Mouse (Mus musculus) CD4-positive naive resting alpha-beta T cell, adult 57 days (primary cell): ENCODE results near the gene Rxfp1. TPM values are rescaled to one million over a fixed set of nuclear protein-coding genes. Genes with fewer than 3 reads are reported as not detected.

Experiments
- total RNA-seq: library from RNA; stranded (reverse); gene quantifications from one replicate; pipeline ENCODE4 v1.2.4, GENCODE M21; 2023

The Rxfp1 gene
- total RNA-seq, result not detected

DNA sequence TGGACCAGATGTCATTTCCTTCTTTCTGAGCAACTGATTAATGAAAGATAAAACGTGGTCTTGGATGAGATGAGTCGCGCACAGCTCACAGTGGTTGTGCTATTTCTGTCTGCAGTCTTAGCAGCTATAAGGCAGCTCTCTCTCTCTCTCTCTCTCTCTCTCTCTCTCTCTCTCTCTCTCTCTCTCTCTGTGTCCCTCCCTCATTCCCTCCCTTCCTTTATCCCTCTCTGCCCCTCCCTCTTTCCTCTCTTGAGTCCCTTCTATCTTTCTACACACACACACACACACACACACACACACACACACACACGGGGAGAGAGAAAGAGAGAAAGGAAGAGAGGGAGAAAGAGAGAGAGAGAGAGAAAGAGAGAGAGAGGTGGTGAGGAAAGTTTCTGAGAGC is at the start of gene Rxfp1:
Rxfp1 (minus strand) TSS at position 101 of the 400 bp plus-strand sequence.

DNA sequence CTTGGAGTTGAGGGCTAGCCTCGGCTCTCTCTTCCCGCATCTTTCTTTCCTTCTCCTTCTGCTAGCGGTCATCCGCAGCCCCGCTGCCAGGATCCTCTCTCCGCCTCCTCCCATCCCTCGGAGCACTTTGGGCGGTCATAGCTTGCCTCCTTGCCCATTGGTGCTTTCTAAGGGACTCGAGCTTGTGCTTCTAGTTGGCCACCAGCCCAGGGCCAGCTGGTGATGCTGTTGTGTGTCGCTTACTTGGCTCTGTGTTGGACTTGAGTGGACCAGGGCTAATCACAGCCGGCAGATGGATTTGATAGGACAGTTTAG is 108.3 kb downstream of the Rxfp1 start, which contains the start of gene Etfdh:
Etfdh (minus strand) TSS at position 85 of the 315 bp plus-strand sequence.

DNA sequence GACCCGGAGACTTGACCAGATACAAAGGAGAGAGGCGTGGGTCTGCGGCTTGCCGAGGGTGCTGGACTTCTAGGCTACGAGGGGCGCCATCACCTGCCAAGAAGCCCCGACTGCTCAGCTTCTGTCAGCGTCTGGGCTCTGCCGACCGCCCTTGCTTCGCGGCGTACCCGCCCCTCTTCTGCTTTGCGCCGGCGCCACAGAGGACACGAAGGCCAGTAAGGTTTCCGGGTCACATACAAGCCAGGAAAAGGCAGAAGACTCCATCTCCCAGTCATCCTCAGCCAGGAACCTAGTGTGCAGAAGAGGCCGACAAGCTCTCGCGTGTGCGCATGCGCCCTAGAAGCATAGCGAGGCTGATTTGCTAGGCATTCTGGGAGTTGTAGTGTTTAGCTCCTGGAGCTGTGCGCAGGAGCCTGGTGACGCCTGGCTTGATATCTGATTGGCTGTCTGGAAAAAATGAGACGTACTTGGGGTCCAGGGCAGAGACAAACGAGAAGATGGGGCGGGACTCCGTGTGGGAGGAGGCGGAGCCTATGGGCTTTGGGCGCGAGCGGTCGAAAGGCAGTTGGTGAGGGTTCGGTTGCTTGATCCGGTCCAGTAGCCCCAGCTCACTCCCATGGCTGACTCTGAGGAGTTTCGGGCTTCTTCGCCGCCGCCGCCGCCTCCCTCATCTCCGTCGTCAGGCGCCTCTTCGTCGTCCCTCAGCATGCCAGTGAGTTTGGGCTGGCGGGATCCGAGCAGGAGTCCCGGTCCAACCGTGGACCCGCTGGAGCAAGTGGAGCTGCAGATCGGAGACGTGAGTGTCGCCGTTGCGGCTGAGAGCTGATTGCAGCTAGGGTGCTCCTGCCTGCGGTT is 108.9 kb downstream of the Rxfp1 start, which contains the start of gene 4930579G24Rik:
4930579G24Rik (plus strand) TSS at position 519 of the 855 bp plus-strand sequence.

Other genes starting within 250 kb of the Rxfp1 start
- 2.7 TPM for gene Fnip2, start 170.1 kb downstream of the Rxfp1 start, total RNA-seq
- 61.9 TPM for gene Ppid, start 146.5 kb downstream of the Rxfp1 start, total RNA-seq
- 2.4 TPM for gene 4930579G24Rik, start 108.8 kb downstream of the Rxfp1 start, total RNA-seq
- gene Etfdh, start 108.4 kb downstream of the Rxfp1 start, total RNA-seq, result 23.3 TPM
- not detected for gene Tmem144, start 114.9 kb upstream of the Rxfp1 start, total RNA-seq
- gene Fam198b, start 146.7 kb upstream of the Rxfp1 start, total RNA-seq, result 0.15 TPM